Mouse (Mus musculus): Measurements from ENCODE around the gene Phlpp2.

DNA sequence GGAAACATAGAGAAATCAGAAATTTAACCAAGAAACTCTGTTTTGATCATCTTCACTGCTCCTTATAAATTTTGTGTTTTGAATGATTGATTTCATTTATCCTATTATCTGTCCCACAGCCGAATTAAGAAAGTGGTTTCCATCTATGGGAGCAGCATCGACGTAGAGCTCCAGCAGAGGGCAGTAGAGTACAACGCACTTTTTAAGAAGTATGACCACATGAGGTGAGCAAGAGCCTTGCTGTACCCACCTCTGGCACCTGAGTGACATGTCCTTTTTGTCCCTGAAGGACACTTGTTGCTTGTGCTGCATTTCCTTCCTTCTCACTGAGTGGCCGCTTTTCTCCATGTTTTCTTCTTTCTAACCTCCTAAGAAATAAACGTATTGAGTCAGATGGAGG, 14.9 kb upstream of the Phlpp2 start:
- TF ChIP-seq CTCF (IDR thresholded peaks at IDR 0.05; ENCODE audit: low read depth, low read length) (peak; percentile 90), GATA1 (IDR thresholded peaks at IDR 0.05; ENCODE audit: borderline replicate concordance, low read length) (no peak), POLR2AphosphoS5 (IDR thresholded peaks at IDR 0.05; ENCODE audit: insufficient replicate concordance, low read depth, low read length) (no peak)
